19 mouse cellular contexts compared by ENCODE assay signal in the genomic region with DNA sequence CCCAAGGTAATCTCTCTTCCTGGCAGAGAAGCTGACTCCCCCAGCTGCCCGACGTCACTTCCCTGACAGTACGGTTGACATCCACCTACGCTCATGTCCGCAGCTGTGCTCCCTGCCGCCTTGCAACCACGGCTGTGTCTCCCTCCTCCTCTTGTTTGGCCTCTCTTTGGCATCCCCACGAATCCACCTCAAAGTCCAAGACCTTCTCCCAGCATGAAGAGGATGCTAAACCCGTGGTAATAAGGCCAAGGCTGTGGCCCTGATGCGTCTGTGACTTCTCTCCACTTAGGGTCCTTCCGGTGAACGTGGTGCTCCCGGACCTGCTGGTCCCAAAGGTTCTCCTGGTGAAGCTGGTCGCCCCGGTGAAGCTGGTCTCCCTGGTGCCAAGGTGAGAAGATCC. TPM values are rescaled to one million over a fixed set of nuclear protein-coding genes. Genes with fewer than 3 reads are reported as not detected.
A peak's percentile ranks its signal among the peaks of the same experiment; 100 is the strongest.
DNase-seq lines count a peak whose midpoint lies in the region; ATAC-seq and TF ChIP-seq lines count a peak whose summit lies in the region.
"Had no signal": no experiment of that assay in that cellular context is flagged by ENCODE, and none has a peak within 500 bp of the region (broad histone marks: within the 10 kb centered on the region; RNA-seq: fewer than 3 reads in every experiment).

No protein-coding gene starts in this region.

- intact Hi-C loops in gastrocnemius, adult 2 months (cut with DNase I): no loop called here

- no peak overlapping the region for H3K9ac ChIP-seq in intestine, embryonic 14.5 days (ENCODE audit: low read length)
- H3K9ac ChIP-seq in intestine, postnatal 0 days (ENCODE audit: low read depth, low read length): no peak overlapping the region
- peak overlapping the region; percentile 35; the same call in 1 of the 2 replicates for H3K9ac ChIP-seq in limb, embryonic 15.5 days
- H3K9ac ChIP-seq: forebrain, embryonic 15.5 days had no signal

- H3K27me3 ChIP-seq in intestine, embryonic 14.5 days (replicated peaks; ENCODE audit: control insufficient read depth, insufficient read depth, low read length): no peaks in the 10 kb centered on the region
- H3K27me3 ChIP-seq in intestine, postnatal 0 days (replicated peaks; ENCODE audit: control insufficient read depth, insufficient read depth, low read length): peaks cover 28% of the 10 kb centered on the region
- H3K27me3 ChIP-seq in limb, embryonic 15.5 days: 0 out of 2 replicates have a peak, but pooled peaks cover 3% of the 10 kb centered on the region

- no peak for ATAC-seq in intestine, embryonic 14.5 days (replicated peaks; ENCODE audit: low FRiP score, low TSS enrichment, low read depth)
- ATAC-seq in intestine, postnatal 0 days: no peak
- ATAC-seq in limb, embryonic 15.5 days (ENCODE audit: insufficient number of reproducible peaks, low FRiP score, low TSS enrichment, low read depth): no peak
- ATAC-seq: forebrain, embryonic 15.5 days; hindbrain, embryonic 16.5 days had no signal

- TF ChIP-seq CTCF in gastrocnemius, adult 2 months (IDR thresholded peaks at IDR 0.05): no peak
- TF ChIP-seq CTCF in intestine, postnatal 0 days (IDR thresholded peaks at IDR 0.05; ENCODE audit: low read depth): no peak
- TF ChIP-seq CTCF in bone marrow, adult 2 months (IDR thresholded peaks at IDR 0.05; ENCODE audit: control insufficient read depth, insufficient read depth, low read length): no peak

- WGBS in intestine, embryonic 14.5 days: 76% methylated on average over 15 of the region's 15 CpGs
- 75% methylated on average over 15 of the region's 15 CpGs for WGBS in intestine, postnatal 0 days
- 79% methylated on average over 15 of the region's 15 CpGs for WGBS in bone marrow, adult 2 months
- 80% methylated on average over 15 of the region's 15 CpGs for WGBS in limb, embryonic 15.5 days

- peak overlapping the region; percentile 77 for H3K27ac ChIP-seq in gastrocnemius, adult 2 months
- peak overlapping the region; percentile 8; the same call in 1 of the 2 replicates for H3K27ac ChIP-seq in intestine, embryonic 14.5 days (ENCODE audit: low read depth)
- H3K27ac ChIP-seq in intestine, postnatal 0 days (ENCODE audit: low read depth, low read length): no peak overlapping the region; the same call in 1 of the 2 replicates
- H3K27ac ChIP-seq in bone marrow, adult 2 months (ENCODE audit: control insufficient read depth, insufficient read depth, low read depth, low read length, poor library complexity): no peak overlapping the region
- H3K27ac ChIP-seq in limb, embryonic 15.5 days: peak overlapping the region; percentile 97
- H3K27ac ChIP-seq: forebrain, embryonic 15.5 days had no signal

- no peak for DNase-seq in gastrocnemius, adult 2 months
- DNase-seq in gastrocnemius, adult 18-20 months (ENCODE audit: low spot score): no peak
- no peak for DNase-seq in intestine, embryonic 14.5 days (ENCODE audit: low spot score)
- DNase-seq in embryo, embryonic 10.5 days (ENCODE audit: low spot score): no peak
- no peak for DNase-seq in cerebellum, adult 9-10 months
- DNase-seq: lung, adult 18-20 months; midbrain, embryonic 14.5 days; thymus, adult 18-20 months had no signal

- TF ChIP-seq POLR2A in bone marrow, adult 2 months (IDR thresholded peaks at IDR 0.05; ENCODE audit: borderline replicate concordance, control insufficient read depth, low read depth, low read length): 0 out of 2 replicates have a peak, but pooled peaks have one; percentile 28

- H3K4me1 ChIP-seq in intestine, embryonic 14.5 days (replicated peaks; ENCODE audit: control insufficient read depth, insufficient read depth, low read length): peaks cover 9% of the 10 kb centered on the region; the same call in 1 of the 2 replicates
- no peaks in the 10 kb centered on the region for H3K4me1 ChIP-seq in intestine, postnatal 0 days (replicated peaks; ENCODE audit: control insufficient read depth, insufficient read depth, low read length)
- peaks cover 2% of the 10 kb centered on the region; the same call in 1 of the 2 replicates for H3K4me1 ChIP-seq in bone marrow, adult 2 months (ENCODE audit: control insufficient read depth, insufficient read depth, low read length)
- H3K4me1 ChIP-seq in limb, embryonic 15.5 days: peaks cover 86% of the 10 kb centered on the region
- H3K4me1 ChIP-seq: forebrain, embryonic 15.5 days had no signal

- H3K4me2 ChIP-seq in intestine, embryonic 14.5 days (ENCODE audit: low read length): no peak overlapping the region
- H3K4me2 ChIP-seq in intestine, postnatal 0 days (replicated peaks; ENCODE audit: low read depth): no peak overlapping the region
- peak overlapping the region; percentile 64 for H3K4me2 ChIP-seq in limb, embryonic 15.5 days
- H3K4me2 ChIP-seq: forebrain, embryonic 15.5 days had no signal

- peak overlapping the region; percentile 77 for H3K4me3 ChIP-seq in gastrocnemius, adult 2 months
- no peak overlapping the region for H3K4me3 ChIP-seq in intestine, embryonic 14.5 days (ENCODE audit: low read depth, low read length)
- H3K4me3 ChIP-seq in intestine, postnatal 0 days (ENCODE audit: low read depth, low read length): no peak overlapping the region
- no peak overlapping the region for H3K4me3 ChIP-seq in bone marrow, adult 2 months (replicated peaks; ENCODE audit: control insufficient read depth, low read depth, low read length)
- H3K4me3 ChIP-seq in limb, embryonic 15.5 days: peak overlapping the region; percentile 61
- H3K4me3 ChIP-seq: forebrain, embryonic 15.5 days had no signal

- peaks cover 98% of the 10 kb centered on the region for H3K36me3 ChIP-seq in intestine, embryonic 14.5 days (ENCODE audit: control insufficient read depth, insufficient read depth, low read length)
- peaks cover 21% of the 10 kb centered on the region; the same call in 1 of the 2 replicates for H3K36me3 ChIP-seq in intestine, postnatal 0 days (ENCODE audit: control insufficient read depth, insufficient read depth)
- peaks cover 95% of the 10 kb centered on the region for H3K36me3 ChIP-seq in limb, embryonic 15.5 days
- H3K36me3 ChIP-seq: forebrain, embryonic 15.5 days had no signal

- H3K9me3 ChIP-seq in intestine, embryonic 14.5 days (ENCODE audit: control insufficient read depth, low read length): no peaks in the 10 kb centered on the region
- H3K9me3 ChIP-seq in intestine, postnatal 0 days (ENCODE audit: control insufficient read depth): no peaks in the 10 kb centered on the region
- no peaks in the 10 kb centered on the region for H3K9me3 ChIP-seq in limb, embryonic 15.5 days
- H3K9me3 ChIP-seq: forebrain, embryonic 15.5 days had no signal

RNA-seq across cellular contexts. Expression of gene Col1a1, which starts 7.0 kb away (rescaled TPM):
- total RNA-seq in gastrocnemius, adult 2 months (2021): 100 to 1,000 TPM; 154 to 483 TPM
- 10 to 100 TPM; 64.6 to 65.0 TPM for total RNA-seq in gastrocnemius, adult 18-20 months (2021)
- polyA plus RNA-seq in intestine, embryonic 14.5 days (2014; fragmentation: Nextera tagmentation; extraction: Ambion mirVana): 841 and 905 TPM in 2 replicates
- polyA plus RNA-seq in intestine, postnatal 0 days (2015; fragmentation: Nextera tagmentation; extraction: Ambion mirVana): 338 and 367 TPM in 2 replicates
- 30.0 and 79.6 TPM in 2 replicates for polyA plus RNA-seq in bone marrow, adult 2 months (2011; ENCODE audit: insufficient read depth, insufficient read length, low replicate concordance, missing spikeins)
- 4,882 and 5,832 TPM in 2 replicates for polyA plus RNA-seq in limb, embryonic 15.5 days (2015; fragmentation: Nextera tagmentation; extraction: Ambion mirVana)
- total RNA-seq: megakaryocyte progenitor cell, adult 5-6 weeks had no signal

RNA-seq across cellular contexts. Expression of gene Hils1, which starts 24.3 kb away (rescaled TPM):
- total RNA-seq in gastrocnemius, adult 2 months (2021): not detected
- total RNA-seq in gastrocnemius, adult 18-20 months (2021): not detected
- not detected in 2 replicates for polyA plus RNA-seq in intestine, embryonic 14.5 days (2014; fragmentation: Nextera tagmentation; extraction: Ambion mirVana)
- polyA plus RNA-seq in intestine, postnatal 0 days (2015; fragmentation: Nextera tagmentation; extraction: Ambion mirVana): not detected in 2 replicates
- not detected in 2 replicates for polyA plus RNA-seq in bone marrow, adult 2 months (2011; ENCODE audit: insufficient read depth, insufficient read length, low replicate concordance, missing spikeins)
- 0.42 TPM in 1 of 2 replicates, not detected in the other for polyA plus RNA-seq in limb, embryonic 15.5 days (2015; fragmentation: Nextera tagmentation; extraction: Ambion mirVana)
- total RNA-seq: heart, postnatal 14 days; layer of hippocampus, adult 8-10 months; left cerebral cortex, postnatal 25 days; megakaryocyte progenitor cell, adult 5-6 weeks had no signal
- polyA plus RNA-seq: forebrain, embryonic 15.5 days; hindbrain, embryonic 16.5 days; kidney, postnatal 0 days; midbrain, embryonic 14.5 days; spleen, adult 2 months had no signal

RNA-seq across cellular contexts. Expression of gene Sgca, which starts 33.1 kb away (rescaled TPM):
- total RNA-seq in gastrocnemius, adult 2 months (2021): 100 to 1,000 TPM; 252 to 278 TPM
- total RNA-seq in gastrocnemius, adult 18-20 months (2021): 100 to 1,000 TPM; 283 to 304 TPM
- polyA plus RNA-seq in intestine, embryonic 14.5 days (2014; fragmentation: Nextera tagmentation; extraction: Ambion mirVana): 0.22 TPM in 1 of 2 replicates, not detected in the other
- polyA plus RNA-seq in intestine, postnatal 0 days (2015; fragmentation: Nextera tagmentation; extraction: Ambion mirVana): 0.18 and 0.55 TPM in 2 replicates
- not detected in 2 replicates for polyA plus RNA-seq in bone marrow, adult 2 months (2011; ENCODE audit: insufficient read depth, insufficient read length, low replicate concordance, missing spikeins)
- 7.5 and 18.9 TPM in 2 replicates for polyA plus RNA-seq in limb, embryonic 15.5 days (2015; fragmentation: Nextera tagmentation; extraction: Ambion mirVana)
- total RNA-seq: megakaryocyte progenitor cell, adult 5-6 weeks had no signal
- polyA plus RNA-seq: forebrain, embryonic 15.5 days; midbrain, embryonic 14.5 days had no signal

RNA-seq across cellular contexts. Expression of gene Ppp1r9b, which starts 47.8 kb away (rescaled TPM):
- total RNA-seq in gastrocnemius, adult 2 months (2021): 10 to 100 TPM; 18.3 to 25.7 TPM
- 10 to 100 TPM; 16.1 to 24.5 TPM for total RNA-seq in gastrocnemius, adult 18-20 months (2021)
- 11.9 and 12.2 TPM in 2 replicates for polyA plus RNA-seq in intestine, embryonic 14.5 days (2014; fragmentation: Nextera tagmentation; extraction: Ambion mirVana)
- 6.3 and 7.1 TPM in 2 replicates for polyA plus RNA-seq in intestine, postnatal 0 days (2015; fragmentation: Nextera tagmentation; extraction: Ambion mirVana)
- 68.1 and 73.2 TPM in 2 replicates for polyA plus RNA-seq in bone marrow, adult 2 months (2011; ENCODE audit: insufficient read depth, insufficient read length, low replicate concordance, missing spikeins)
- 9.7 and 9.9 TPM in 2 replicates for polyA plus RNA-seq in limb, embryonic 15.5 days (2015; fragmentation: Nextera tagmentation; extraction: Ambion mirVana)

Comparison
In these comparisons a context has a peak if more than half of its experiments do, and no peak if none do; other contexts are left out.
1. H3K27ac ChIP-seq: peak in gastrocnemius, adult 2 months (single experiment), intestine, embryonic 14.5 days (single experiment) and limb, embryonic 15.5 days (single experiment); none in intestine, postnatal 0 days (single experiment) and bone marrow, adult 2 months (single experiment).
2. H3K4me3 ChIP-seq: peak in gastrocnemius, adult 2 months (single experiment) and limb, embryonic 15.5 days (single experiment); none in intestine, embryonic 14.5 days (single experiment), intestine, postnatal 0 days (single experiment) and bone marrow, adult 2 months (single experiment).